Mouse (Mus musculus) liver, adult (tissue): Measurements from ENCODE around the gene Taf9b.

Source experiments
- GATA4 ChIP-seq: IDR thresholded peaks from 2 replicates; pipeline ENCODE4 v1.6.1; 2014; ENCODE audit warnings: mild to moderate bottlenecking, low read length; ENCODE audit not compliant: insufficient replicate concordance

The Taf9b gene

DNA sequence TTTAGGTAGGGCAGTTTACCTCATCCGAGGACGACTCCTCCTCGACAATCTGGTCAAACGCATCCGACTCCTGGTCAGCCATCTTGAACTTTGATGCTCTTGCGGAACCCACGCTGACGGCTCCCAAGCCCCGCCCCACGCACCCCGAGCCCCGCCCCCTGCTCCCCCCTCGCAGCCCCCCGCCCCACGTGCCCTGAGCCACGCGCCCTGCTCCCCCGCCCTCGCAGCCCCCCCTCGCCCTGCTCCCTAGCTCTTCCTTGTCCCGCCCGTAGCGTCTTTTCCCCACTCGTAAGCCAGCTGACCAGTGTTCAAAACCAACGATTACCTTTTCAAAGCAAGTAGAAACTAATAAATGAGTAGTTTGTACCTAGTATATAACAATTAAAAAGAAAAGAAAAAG is at the start of gene Taf9b:
Taf9b (minus strand) TSS at position 101 of the 400 bp plus-strand sequence.
- TF ChIP-seq GATA4, result no peak

DNA sequence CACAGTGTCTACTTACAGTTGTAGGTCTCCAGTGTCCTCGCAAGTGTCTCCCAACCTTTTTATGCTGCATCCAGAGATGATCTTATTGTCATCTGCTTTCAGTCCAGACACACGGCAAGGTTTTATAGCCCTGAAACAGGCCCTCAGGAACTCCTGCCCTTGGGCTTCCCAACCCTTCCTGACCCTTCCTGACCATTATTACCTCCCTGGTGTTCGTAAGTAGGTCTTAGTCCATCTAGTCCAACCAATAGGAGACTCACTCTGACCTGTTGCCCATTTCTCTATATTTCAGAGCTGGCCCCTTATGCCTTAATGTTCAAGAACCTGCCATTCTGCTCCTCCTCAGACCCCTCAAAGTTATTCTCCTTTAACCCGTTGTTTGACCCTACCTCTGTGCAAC is 34.3 kb upstream of the Taf9b start, which contains the start of gene Fnd3c2:
Fnd3c2 (minus strand) TSS at position 101 of the 400 bp plus-strand sequence.
- TF ChIP-seq GATA4, result no peak

GRCm38 (mm10) chrX:106219171-106220032 is 1.6 kb downstream of the Taf9b start:
- peak; percentile 18; the same call in 1 of the 2 replicates for TF ChIP-seq GATA4

DNA sequence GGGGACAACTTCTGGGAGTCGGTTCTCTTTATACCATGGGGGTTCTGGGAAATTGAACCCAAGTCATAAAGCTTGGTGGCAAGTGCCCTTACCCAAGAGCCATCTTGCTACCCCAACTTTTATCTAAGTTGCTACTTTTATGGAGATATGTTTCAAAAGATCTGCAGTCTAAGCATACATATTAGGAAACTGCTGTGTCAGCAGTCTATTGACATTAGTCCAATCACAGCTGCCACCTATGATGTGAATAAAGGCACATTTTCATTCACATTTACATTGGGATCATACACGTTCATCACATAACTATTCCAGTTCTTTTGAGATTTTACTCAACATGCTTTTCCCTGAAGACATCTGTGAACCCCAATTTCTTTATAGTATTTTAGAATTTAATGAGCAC is 11.9 kb downstream of the Taf9b start:
- no peak for TF ChIP-seq GATA4

GRCm38 (mm10) chrX:106198904-106199303 is 22.1 kb downstream of the Taf9b start:
- no peak for TF ChIP-seq GATA4

- TF ChIP-seq GATA4, result no peak
Measured at GRCm38 (mm10) chrX:106197308-106197707, 23.6 kb downstream of the Taf9b start.

DNA sequence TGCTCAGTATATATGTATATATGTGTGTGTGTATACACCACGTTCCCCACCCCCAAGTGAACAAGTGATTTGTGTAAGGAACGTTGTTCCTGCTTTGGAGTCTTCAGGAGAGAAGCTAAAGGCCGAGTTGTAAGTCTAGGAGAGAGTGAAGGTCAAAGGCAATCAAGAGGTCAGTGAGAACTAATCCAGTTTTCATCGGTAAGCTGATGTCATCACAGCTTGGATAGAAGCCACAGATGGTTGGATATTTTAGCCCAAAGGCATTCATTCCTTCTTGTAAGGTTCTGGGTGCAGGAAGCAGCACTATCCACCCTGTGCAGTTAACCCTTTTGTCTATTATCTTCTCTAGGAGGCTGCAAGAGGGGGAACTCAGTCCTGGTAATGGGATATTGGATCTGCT is 30.9 kb downstream of the Taf9b start:
- TF ChIP-seq GATA4, result no peak

GRCm38 (mm10) chrX:106189356-106189755 is 31.6 kb downstream of the Taf9b start:
- TF ChIP-seq GATA4, result no peak

GRCm38 (mm10) chrX:106187737-106188136 is 33.2 kb downstream of the Taf9b start:
- TF ChIP-seq GATA4, result no peak

GRCm38 (mm10) chrX:106186713-106187649 is 34.0 kb downstream of the Taf9b start, which contains the start of gene Pgk1:
Gene Pgk1 (plus strand): TSS chrX:106187100.
- TF ChIP-seq GATA4, result no peak

- no peak for TF ChIP-seq GATA4
Measured at GRCm38 (mm10) chrX:106185706-106186105, 35.3 kb downstream of the Taf9b start.

GRCm38 (mm10) chrX:106184279-106184678 is 36.7 kb downstream of the Taf9b start:
- peak; percentile 75; the same call in 1 of the 2 replicates for TF ChIP-seq GATA4

- no peak for TF ChIP-seq GATA4
Measured at GRCm38 (mm10) chrX:106176331-106176730, 44.6 kb downstream of the Taf9b start.

DNA sequence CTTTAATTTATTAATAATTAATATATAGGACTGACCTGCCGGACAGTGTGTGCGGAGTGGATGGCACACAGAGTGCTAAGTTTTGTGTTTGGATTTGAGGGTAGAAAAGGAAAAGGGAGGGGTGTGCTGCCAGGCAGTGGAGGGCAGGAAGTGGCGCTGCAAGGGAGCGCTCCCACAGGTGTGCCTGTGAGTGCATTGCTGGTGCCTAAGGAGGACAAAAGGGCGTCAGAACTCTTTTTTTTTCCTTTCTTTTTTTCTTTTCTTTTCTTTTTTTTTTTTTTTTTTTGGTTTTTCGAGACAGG is 49.2 kb downstream of the Taf9b start:
- TF ChIP-seq GATA4, result no peak

- no peak for TF ChIP-seq GATA4
Measured at GRCm38 (mm10) chrX:106171106-106171852, 49.7 kb downstream of the Taf9b start.
